Mouse (Mus musculus) CD4-positive naive resting alpha-beta T cell, adult 57 days (primary cell): ENCODE results near the gene Alkbh6. TPM values are rescaled to one million over a fixed set of nuclear protein-coding genes. Genes with fewer than 3 reads are reported as not detected.

ENCODE experiments used
- total RNA-seq: library from RNA; stranded (reverse); gene quantifications from one replicate; pipeline ENCODE4 v1.2.4, GENCODE M21; 2023

The Alkbh6 gene
- 54.2 TPM for total RNA-seq

GRCm38 (mm10) chr7:30308076-30309005 lies at the start of gene Alkbh6:
TSS of gene Alkbh6 (plus strand) at chr7:30308717.

GRCm38 (mm10) chr7:30279951-30280669 lies 28.4 kb upstream of the Alkbh6 start, which contains the start of the genes Thap8 and Wdr62:
TSS of gene Thap8 (plus strand) at chr7:30280094.
TSS of gene Wdr62 (minus strand) at chr7:30280419.

GRCm38 (mm10) chr7:30291215-30292131 lies 17.0 kb upstream of the Alkbh6 start, which contains the start of gene Clip3:
TSS of gene Clip3 (plus strand) at chr7:30291728.

GRCm38 (mm10) chr7:30314721-30315155 lies 6.2 kb downstream of the Alkbh6 start, which contains the start of gene Syne4:
TSS of gene Syne4 (plus strand) at chr7:30314807.

GRCm38 (mm10) chr7:30321539-30322284 lies 13.2 kb downstream of the Alkbh6 start, which contains the start of gene E130208F15Rik:
TSS of gene E130208F15Rik (plus strand) at chr7:30321740.

GRCm38 (mm10) chr7:30323795-30324194 lies 15.3 kb downstream of the Alkbh6 start, which contains the start of gene Sdhaf1:
TSS of gene Sdhaf1 (minus strand) at chr7:30323895.

GRCm38 (mm10) chr7:30362652-30363343 lies 54.3 kb downstream of the Alkbh6 start, which contains the start of gene Lrfn3:
TSS of gene Lrfn3 (minus strand) at chr7:30362772.

Other genes with a start within 250 kb of the Alkbh6 start
- gene Zfp82, start 235.8 kb upstream of the Alkbh6 start, total RNA-seq = 3.9 TPM
- gene Gm26920, start 218.3 kb upstream of the Alkbh6 start, total RNA-seq = 3.0 TPM
- gene Zfp566, start 218.2 kb upstream of the Alkbh6 start, total RNA-seq = 7.2 TPM
- 38.4 TPM for gene Zfp260, start 213.9 kb upstream of the Alkbh6 start, total RNA-seq
- gene Zfp382, start 186.8 kb upstream of the Alkbh6 start, total RNA-seq = 10.4 TPM
- 50.5 TPM for gene Zfp146, start 139.0 kb upstream of the Alkbh6 start, total RNA-seq
- not detected for gene Cox7a1, start 124.6 kb upstream of the Alkbh6 start, total RNA-seq
- gene Capns1, start 109.9 kb upstream of the Alkbh6 start, total RNA-seq = 145 TPM
- gene Polr2i, start 76.8 kb upstream of the Alkbh6 start, total RNA-seq = 25.1 TPM
- 15.5 TPM for gene Tbcb, start 76.4 kb upstream of the Alkbh6 start, total RNA-seq
- gene Ovol3, start 73.0 kb upstream of the Alkbh6 start, total RNA-seq = not detected
- 1.6 TPM for gene Thap8, start 28.6 kb upstream of the Alkbh6 start, total RNA-seq
- gene Wdr62, start 28.3 kb upstream of the Alkbh6 start, total RNA-seq = 6.8 TPM
- gene Clip3, start 17.0 kb upstream of the Alkbh6 start, total RNA-seq = 0.38 TPM
- gene Syne4, start 6.1 kb downstream of the Alkbh6 start, total RNA-seq = 5.9 TPM
- gene E130208F15Rik, start 13.0 kb downstream of the Alkbh6 start, total RNA-seq = 9.7 TPM
- gene Sdhaf1, start 15.2 kb downstream of the Alkbh6 start, total RNA-seq = 14.8 TPM
- not detected for gene Lrfn3, start 54.1 kb downstream of the Alkbh6 start, total RNA-seq
- 23.3 TPM for gene Tyrobp, start 105.0 kb downstream of the Alkbh6 start, total RNA-seq
- 153 TPM for gene Hcst, start 111.1 kb downstream of the Alkbh6 start, total RNA-seq
- gene Nfkbid, start 113.0 kb downstream of the Alkbh6 start, total RNA-seq = 70.8 TPM
- gene Aplp1, start 136.8 kb downstream of the Alkbh6 start, total RNA-seq = 2.9 TPM
- not detected for gene Kirrel2, start 149.0 kb downstream of the Alkbh6 start, total RNA-seq
- gene Nphs1, start 149.6 kb downstream of the Alkbh6 start, total RNA-seq = not detected
- gene Prodh2, start 184.9 kb downstream of the Alkbh6 start, total RNA-seq = not detected
- gene Arhgap33, start 226.3 kb downstream of the Alkbh6 start, total RNA-seq = 4.6 TPM
- 3.4 TPM for gene Hspb6, start 243.5 kb downstream of the Alkbh6 start, total RNA-seq
- gene Proser3, start 243.6 kb downstream of the Alkbh6 start, total RNA-seq = 13.1 TPM